Mouse (Mus musculus): ENCODE measurements at regions not wholly inside any gene's neighbourhood (a gene's known extent, or its start where the extent isn't known, plus 50 kb on each side); places are given as distances from the start of the nearest gene placed in this dataset.

- TF ChIP-seq CTCF (IDR thresholded peaks at IDR 0.05; ENCODE audit: borderline replicate concordance, extremely low read depth, insufficient read depth, insufficient read length) (no peak), POLR2A (IDR thresholded peaks at IDR 0.05; ENCODE audit: borderline replicate concordance, extremely low read depth, insufficient read depth, insufficient read length, poor library complexity, severe bottlenecking) (no peak)
These were observed 72.7 kb upstream of the Irf2bp2 start for GRCm38 (mm10) chr8:126666327-126667085.
